Mouse (Mus musculus): ENCODE data around the gene Slc35b3. TPM values are rescaled to one million over a fixed set of nuclear protein-coding genes. Genes with fewer than 3 reads are reported as not detected.
A peak's percentile ranks its signal among the peaks of the same experiment; 100 is the strongest.

Gene Slc35b3
- 25.1 and 30.1 TPM in 2 replicates for polyA plus RNA-seq (2012; rRNA removed)

- peak; percentile 10 to 76 for DNase-seq (ENCODE audit: extremely low spot score in 1 of 2, low spot score in 1 of 2)
Observed at GRCm38 (mm10) chr13:38960063-38961050, at the start of gene Slc35b3. Gene Slc35b3, minus strand, starts transcription at chr13:38960875.

- DNase-seq (ENCODE audit: extremely low spot score in 1 of 2, low spot score in 1 of 2) = no peak
Observed at GRCm38 (mm10) chr13:39010280-39010679, 49.6 kb upstream of the Slc35b3 start.

DNA sequence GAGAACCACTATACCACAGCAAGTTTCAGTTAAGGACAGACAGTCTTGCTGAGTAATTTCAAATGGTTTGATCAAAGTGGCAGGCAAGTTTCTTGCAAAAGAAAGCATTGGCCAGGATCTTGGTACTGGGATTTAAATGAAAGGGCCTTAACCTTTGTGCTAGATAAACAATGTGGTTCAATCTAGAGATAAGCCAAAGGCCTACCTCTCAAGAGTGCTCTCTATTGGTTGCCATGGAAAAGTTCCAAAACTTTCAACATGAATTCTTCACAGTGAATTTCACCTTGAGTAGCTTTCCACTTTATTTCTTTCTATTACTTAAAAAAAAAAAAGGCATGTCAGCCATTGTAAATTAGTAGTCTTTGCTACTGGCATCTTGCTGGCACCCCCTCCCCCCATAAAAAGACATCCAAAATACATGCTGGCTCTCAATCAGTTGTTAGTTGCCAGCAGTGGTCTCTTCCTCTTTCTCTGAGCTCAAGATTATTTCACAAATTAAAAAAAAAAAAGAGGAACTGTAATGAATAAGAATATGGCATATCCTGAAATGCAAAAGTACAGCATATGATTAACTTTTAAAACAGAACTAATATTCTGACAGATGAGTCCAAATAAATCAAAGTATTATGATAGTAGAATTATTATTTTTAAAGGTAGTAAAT lies 42.6 kb upstream of the Slc35b3 start:
- no peak for DNase-seq (ENCODE audit: extremely low spot score in 1 of 2, low spot score in 1 of 2)

DNA sequence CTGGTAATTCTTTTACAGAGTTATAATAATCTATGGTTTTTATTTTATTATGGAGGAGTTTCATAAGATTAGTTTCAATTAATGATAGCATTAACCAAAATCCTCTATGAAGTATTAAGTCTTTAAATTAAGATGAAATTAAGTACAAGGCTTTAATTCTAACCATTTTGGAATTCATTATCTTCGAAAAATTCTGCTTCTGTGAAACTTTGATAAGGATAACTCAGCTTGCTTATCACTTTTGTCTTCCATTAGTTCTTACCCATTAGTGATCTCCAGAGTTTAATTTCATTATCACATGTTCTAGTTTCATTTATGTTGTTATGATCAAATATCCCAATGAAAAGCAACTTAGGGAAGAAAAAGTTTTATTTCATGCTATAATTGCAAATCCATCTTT lies 41.7 kb upstream of the Slc35b3 start:
- DNase-seq (ENCODE audit: extremely low spot score in 1 of 2, low spot score in 1 of 2) = no peak

DNA sequence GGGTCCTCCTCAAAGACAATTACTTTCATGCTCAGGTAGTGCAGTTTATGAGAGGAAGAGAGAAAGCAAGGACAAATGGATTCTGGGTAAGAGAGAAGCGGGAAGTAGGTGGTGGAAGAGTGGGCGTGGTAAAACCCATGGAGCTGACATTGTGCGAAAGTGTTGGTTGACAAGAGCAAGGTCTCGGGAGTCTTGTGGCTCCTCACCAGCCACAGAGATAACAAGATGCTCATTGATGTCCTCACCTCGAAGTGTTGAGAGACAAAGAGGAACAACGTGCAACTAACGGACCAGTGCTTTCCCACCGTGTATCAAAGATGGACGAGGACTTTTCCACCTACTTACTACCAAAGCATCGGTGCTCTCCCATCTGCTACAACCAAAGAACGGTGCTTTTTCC lies 40.8 kb upstream of the Slc35b3 start:
- DNase-seq (ENCODE audit: extremely low spot score in 1 of 2, low spot score in 1 of 2) = no peak

DNA sequence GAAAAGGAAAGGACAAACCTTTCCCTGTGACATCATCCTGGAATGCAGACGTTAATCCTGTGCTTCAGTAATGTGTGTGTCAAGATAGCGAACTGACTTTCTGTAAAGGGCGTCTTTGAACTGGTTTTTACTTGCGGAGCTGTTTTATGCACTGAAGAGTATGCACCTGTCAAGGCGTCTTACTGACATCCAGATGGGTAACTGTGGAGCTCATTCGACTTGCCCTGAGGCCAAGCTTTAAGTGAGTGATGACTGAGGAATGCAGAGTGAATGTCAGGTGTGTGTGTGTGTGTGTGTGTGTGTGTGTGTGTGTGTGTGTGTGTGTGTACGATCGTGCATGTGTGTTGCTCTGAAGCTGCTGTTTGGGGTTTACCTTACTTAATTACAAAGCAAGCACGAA lies 38.3 kb upstream of the Slc35b3 start:
- DNase-seq (ENCODE audit: extremely low spot score in 1 of 2, low spot score in 1 of 2) = no peak

DNA sequence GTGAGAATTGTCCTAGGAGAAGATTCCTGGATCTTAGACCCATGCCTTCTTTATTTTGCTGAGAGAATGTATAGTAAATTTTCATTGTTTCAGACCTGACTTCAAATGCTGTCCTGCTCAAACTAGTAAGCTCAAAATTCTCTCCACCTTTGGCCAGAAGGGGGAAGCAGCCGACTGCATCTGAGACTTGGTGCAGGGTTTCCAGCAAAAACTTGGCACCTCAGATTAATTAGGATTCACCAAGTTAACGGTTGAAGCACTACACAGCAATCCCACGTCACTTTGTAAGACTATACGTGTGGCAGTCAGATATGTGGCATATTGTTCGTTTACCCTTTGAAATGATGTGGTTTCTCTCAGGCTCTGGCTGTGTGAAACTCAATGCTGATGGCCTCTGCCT lies 31.9 kb upstream of the Slc35b3 start:
- DNase-seq (ENCODE audit: extremely low spot score in 1 of 2, low spot score in 1 of 2) = peak; percentile 8 to 72

- no peak for DNase-seq (ENCODE audit: extremely low spot score in 1 of 2, low spot score in 1 of 2)
Observed at GRCm38 (mm10) chr13:38983751-38984150, 23.1 kb upstream of the Slc35b3 start.

- DNase-seq (ENCODE audit: extremely low spot score in 1 of 2, low spot score in 1 of 2) = no peak
Observed at GRCm38 (mm10) chr13:38980900-38981299, 20.2 kb upstream of the Slc35b3 start.

- DNase-seq (ENCODE audit: extremely low spot score in 1 of 2, low spot score in 1 of 2) = no peak
Observed at GRCm38 (mm10) chr13:38976978-38977377, 16.3 kb upstream of the Slc35b3 start.

GRCm38 (mm10) chr13:38975853-38976252 lies 15.2 kb upstream of the Slc35b3 start:
- DNase-seq (ENCODE audit: extremely low spot score in 1 of 2, low spot score in 1 of 2) = no peak

DNA sequence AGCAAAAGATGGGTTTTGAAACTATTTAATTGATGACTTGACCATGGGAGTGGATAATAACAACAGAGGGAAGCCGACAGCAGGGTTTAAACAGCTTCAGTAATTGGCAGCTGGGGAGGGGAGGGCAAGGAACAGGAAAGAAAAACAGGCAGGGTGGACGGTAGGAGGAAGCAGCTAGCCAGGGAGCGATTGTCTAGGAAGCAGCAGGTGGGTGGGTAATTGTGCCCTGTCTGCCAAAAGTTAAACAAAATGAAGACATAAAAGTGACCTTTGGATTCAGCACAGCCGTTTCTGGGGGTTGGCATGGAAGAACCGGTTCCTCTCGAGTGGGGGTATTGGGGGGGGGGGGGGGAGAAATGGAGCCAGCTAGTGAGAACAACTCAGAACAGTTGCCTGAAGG lies 11.9 kb upstream of the Slc35b3 start:
- no peak for DNase-seq (ENCODE audit: extremely low spot score in 1 of 2, low spot score in 1 of 2)

GRCm38 (mm10) chr13:38971047-38971446 lies 10.4 kb upstream of the Slc35b3 start:
- DNase-seq (ENCODE audit: extremely low spot score in 1 of 2, low spot score in 1 of 2) = no peak

DNA sequence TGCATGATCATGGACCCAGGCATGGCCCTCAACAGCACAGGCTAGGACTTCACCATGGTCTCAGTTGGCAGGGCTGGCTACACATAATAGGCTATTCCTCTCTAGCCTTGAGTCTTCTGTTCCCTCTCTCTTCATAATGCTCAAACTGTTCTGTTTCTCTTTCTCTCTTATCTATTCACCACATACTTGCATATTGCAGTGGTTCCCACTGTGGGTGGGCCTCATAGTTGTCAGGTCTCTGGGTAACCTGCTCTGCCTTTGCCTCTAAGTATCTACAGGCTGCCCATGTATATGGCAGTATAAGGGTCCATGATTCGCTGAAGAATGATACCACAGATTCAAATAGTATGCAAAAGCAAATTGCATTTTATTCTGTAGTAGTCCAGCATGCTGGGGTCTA lies 6.8 kb upstream of the Slc35b3 start:
- no peak for DNase-seq (ENCODE audit: extremely low spot score in 1 of 2, low spot score in 1 of 2)

DNA sequence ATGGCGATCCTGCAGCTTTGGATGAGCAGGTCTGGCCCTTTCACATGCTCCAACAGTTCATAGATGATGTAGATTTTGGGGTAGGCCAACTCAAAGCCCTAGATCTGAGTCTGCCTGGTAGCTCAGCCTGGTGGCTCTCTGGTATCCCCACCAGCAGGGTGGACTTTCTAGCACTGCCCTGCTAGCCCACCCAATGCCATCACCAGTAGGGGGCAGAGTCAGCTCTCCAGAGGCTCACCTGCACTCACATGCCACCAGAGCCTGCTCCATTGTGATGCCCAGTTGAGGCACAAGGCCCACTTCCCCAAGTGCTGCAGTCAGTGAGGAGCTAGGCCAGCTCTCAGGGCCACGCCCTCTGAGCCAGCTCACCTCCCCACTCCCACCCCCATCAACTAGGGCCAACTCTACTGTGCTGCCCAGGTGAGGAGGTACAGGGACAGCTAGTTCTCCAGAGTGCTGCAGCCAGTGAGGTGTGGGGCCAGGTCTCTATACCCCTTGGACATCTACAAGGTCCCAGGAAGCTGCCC lies 6.3 kb upstream of the Slc35b3 start:
- no peak for DNase-seq (ENCODE audit: extremely low spot score in 1 of 2, low spot score in 1 of 2)

GRCm38 (mm10) chr13:38962771-38963170 lies 2.1 kb upstream of the Slc35b3 start:
- DNase-seq (ENCODE audit: extremely low spot score in 1 of 2, low spot score in 1 of 2) = no peak

- DNase-seq (ENCODE audit: extremely low spot score in 1 of 2, low spot score in 1 of 2) = peak; percentile 14 to 52
Observed at GRCm38 (mm10) chr13:38958037-38958436, 2.6 kb downstream of the Slc35b3 start.

GRCm38 (mm10) chr13:38946296-38947012 lies 14.2 kb downstream of the Slc35b3 start:
- DNase-seq (ENCODE audit: extremely low spot score in 1 of 2, low spot score in 1 of 2) = peak in 1 of 2 experiments; percentile 22

DNA sequence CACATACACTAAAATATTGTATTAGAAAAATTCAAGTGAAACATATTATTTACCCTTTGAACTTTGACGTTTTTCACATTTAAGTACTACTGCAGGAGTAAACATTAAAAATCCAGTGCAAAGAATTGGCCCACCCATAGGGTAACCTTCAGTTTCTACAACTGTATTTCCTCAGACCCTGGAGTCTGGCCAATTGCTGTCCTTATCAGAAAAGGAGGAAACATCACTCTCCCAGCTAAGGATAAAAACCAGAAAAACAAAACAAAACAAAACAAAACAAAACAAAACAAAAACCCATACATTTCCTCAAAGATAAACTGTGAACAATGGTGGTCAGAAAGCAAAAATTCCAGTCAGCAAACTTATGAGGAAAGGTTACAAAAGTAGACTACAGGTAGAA lies 14.9 kb downstream of the Slc35b3 start:
- DNase-seq (ENCODE audit: extremely low spot score in 1 of 2, low spot score in 1 of 2) = no peak

DNA sequence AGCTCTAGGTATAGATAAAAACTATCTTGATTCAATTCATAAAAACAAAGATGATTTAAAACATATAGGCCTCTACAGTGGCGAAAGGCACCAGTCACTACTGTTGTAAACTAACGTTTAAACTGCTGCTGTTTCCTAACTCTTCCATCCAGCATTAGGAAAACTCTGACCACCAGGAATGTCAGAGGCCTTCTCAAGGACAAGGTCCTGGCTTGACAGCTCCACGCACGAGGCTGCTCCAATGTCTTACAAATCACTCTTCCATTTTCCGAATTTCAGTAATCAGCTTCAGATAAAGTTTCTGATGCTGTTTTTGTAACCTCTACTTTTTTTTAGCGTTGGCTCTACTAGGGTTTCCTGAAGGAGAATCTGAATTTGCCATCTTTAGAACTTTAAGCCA lies 15.7 kb downstream of the Slc35b3 start:
- DNase-seq (ENCODE audit: extremely low spot score in 1 of 2, low spot score in 1 of 2) = no peak

DNA sequence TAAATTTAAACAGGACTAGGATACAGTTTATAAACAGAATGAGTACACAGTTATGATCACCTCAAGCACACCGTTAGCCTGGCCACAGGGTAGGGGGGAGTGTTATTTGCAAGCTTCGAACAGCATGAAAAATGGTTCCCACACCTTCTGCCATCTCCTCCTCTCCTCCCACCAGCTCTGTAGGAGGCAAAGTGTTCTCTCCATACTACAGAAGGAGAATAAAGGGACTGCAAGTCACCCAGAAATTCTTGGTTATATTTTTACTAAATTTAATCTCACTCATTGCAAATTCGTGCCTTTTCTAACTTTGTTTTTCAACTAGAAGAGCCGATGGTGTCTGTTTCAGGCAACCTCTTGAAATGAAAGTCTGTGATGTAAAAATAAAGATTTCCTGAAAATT lies 18.9 kb downstream of the Slc35b3 start:
- peak; percentile 23 to 42 for DNase-seq (ENCODE audit: extremely low spot score in 1 of 2, low spot score in 1 of 2)
